Mouse (Mus musculus) monocyte, adult 2 months (primary cell): Measurements from ENCODE around the gene Gm49388.

Experiments
- DNase-seq, 2 experiments: peaks; one replicate each; pipeline ENCODE4 v3.0.0; 2022; ENCODE audit warnings: low spot score in 2 of 2, low read depth in 1 of 2

The Gm49388 gene

DNA sequence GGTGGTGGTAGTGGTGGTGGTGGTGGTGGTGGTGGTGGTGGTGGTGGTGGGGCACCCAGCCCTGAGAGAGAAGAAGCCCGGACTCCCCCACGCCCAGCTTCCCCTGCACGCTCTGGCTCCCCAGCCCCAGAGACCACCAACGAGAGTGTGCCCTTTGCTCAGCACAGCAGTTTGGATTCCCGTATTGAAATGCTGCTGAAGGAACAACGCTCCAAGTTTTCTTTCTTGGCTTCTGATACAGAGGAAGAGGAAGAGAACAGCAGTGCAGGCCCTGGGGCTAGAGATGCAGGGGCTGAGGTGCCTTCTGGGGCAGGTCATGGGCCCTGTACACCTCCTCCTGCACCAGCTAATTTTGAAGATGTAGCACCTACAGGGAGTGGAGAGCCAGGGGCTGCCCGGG, at the start of gene Gm49388:
Gene Gm49388 (plus strand): TSS at position 301 of the 400 bp plus-strand sequence.
- DNase-seq, result no peak

DNA sequence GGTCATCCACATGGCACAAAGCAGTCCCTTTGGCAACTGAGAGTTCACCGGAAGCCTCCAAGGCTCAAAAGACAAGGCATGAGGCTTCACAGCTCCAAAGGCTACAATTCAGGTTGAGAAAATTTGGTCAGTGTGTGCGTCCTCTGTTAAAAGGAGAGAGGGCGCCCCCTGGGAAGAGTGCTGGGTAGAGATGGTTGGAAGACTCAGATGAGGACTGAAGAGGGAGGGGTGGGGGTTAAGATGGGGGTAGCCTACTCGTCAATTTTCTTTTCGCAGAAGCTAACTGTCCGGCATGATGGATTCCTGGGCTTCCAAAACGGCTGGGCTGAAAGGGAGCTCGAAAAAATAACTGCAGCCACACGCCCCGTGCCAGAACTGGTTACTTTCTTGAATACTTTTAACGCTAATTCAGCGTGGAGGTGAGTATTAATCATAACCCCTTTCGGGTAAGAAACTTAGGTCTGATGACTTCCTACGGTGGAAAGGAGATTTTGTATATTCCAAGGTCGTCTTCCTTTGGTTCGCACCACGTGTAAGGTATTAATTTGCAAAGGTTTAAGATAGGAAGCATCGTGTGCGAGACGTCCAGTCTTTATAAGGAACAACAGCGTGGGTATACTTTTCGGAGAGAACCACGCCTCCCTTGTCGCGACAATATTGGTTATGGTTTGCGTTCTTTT, 40.9 kb upstream of the Gm49388 start, which contains the start of gene Fbxl19:
Gene Fbxl19 (plus strand): TSS at position 178 of the 680 bp plus-strand sequence.
- no peak for DNase-seq

DNA sequence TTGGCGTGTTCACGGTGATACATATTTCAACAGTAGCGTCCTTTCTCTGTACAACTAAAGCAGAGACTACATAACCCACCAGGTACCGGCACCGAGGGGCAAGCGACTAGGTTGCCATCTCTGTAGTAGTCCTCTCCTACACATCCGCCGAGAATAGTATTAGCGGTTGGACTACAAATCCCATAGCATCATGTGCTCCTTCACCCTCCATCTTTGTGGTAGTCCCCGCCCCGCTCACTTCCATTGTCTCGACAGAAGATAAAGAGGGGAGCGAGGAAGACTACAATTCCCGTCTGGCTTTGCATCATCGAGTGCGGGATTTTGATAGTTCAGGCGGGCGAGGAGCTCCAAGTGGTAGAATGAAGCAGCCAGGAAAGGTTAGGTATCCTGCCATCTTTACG, 40.2 kb upstream of the Gm49388 start:
- peak; percentile 80 to 81 for DNase-seq

DNA sequence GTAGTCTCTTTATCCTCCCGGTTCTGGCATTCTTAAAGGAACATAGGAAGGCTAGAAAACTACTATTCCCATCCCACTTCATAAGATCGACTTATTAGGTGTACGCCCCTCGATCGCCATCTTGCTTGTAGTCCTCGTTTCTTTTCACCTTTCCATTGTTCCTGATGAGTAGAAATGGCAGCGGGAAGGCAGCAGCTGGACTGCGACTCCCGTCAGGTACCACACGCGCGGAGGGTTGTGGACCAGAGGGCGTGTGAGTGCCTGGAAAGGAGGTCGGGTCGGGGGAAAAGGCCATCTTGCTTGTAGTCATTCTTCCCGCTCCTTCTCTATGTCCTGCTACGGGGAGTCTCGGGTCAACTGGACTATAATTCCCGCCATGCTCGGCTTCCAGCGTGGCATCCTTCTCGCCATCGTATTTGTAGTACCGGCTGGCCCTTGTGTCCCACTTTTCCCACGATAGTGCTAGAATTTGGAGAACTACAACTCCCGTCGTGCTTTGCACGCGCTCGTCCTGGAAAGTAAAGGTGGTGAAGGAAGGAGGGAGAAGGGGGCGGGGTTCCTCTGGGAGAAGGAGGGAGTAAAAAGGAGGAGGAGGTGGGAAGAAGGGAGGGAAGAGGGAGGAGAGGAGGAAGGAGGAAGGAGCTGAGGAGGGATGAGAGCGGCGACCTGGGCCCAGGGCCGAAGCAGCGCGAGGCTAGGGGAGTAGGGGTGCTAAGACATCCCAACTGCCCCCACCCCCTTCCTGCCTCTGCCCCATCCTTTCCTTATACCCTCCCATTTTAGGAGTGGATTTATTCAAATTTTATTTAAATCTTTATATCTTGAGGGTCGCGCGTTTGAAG, 39.5 kb upstream of the Gm49388 start:
- peak; percentile 69 to 77 for DNase-seq

- DNase-seq, result no peak
Measured at GRCm38 (mm10) chr7:127746494-127747491, 38.6 kb upstream of the Gm49388 start.

DNA sequence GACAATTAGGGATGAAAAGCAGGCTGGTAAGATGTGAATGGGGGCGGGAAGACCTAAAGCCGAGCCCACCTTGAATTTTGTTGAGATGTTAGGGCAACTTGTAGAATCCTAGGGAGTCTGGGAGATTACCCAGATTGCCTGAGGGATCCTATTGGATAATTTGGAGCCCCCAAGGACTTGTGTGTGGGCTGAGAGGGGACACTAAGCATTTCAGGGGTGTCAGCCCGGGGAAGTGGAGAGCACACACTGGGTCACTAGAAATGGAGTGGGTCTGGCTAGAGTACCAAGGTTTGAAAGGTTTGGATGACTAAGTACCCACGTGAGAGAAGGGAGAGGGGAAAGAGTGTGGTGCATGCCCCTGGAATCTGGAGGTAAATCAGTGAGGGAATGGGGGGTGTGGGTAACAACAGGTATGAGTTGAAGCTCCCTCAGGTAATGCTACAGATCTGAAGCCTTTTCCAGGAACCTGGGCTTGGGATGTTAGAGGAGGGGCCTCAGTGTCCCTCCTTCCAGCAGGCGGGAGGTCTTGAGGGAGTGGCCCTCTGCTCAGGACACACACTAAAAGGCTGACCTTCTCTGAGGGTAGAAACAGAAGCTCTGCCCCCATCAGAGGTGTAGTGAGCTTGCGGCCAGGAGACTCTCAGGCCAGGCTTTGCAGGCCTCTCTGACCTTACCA, 37.7 kb upstream of the Gm49388 start:
- no peak for DNase-seq

- no peak for DNase-seq
Measured at GRCm38 (mm10) chr7:127748235-127748560, 37.2 kb upstream of the Gm49388 start.

- DNase-seq, result no peak
Measured at GRCm38 (mm10) chr7:127750131-127751127, 35.0 kb upstream of the Gm49388 start.

GRCm38 (mm10) chr7:127751619-127752018, 33.8 kb upstream of the Gm49388 start:
- DNase-seq, result no peak

DNA sequence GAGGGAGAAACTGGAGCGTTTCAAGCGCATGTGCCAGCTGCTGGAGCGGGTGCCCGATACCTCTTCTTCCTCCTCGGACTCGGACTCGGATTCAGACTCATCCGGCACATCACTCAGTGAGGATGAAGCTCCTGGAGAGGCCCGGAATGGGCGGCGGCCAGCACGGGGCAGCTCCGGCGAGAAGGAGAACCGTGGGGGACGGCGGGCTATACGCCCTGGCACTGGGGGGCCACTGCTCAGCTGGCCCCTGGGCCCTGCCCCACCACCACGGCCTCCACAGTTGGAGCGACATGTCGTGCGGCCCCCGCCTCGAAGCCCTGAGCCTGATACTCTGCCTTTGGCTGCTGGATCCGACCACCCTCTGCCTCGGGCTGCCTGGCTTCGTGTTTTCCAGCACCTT, 33.3 kb upstream of the Gm49388 start:
- no peak for DNase-seq

DNA sequence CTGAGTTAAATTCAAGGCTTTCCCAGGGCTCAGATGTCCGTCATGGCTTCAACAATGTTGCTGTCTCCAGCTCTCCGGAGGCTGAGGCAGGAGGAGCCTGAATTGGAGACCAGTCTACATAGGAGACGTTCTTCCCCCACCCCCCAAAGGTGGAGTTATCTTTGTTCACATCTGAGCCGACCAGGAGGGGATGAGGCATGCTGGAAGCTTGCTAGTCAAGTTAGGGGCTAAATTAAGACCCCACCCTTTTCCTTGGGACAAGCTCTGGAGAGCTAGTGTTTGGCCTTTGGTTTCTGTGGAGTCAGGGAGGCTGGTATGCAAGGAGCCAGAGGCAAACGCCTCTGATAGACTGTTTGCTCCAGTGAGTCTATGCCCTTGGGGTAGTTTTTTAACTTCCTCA, 32.2 kb upstream of the Gm49388 start:
- no peak for DNase-seq

DNA sequence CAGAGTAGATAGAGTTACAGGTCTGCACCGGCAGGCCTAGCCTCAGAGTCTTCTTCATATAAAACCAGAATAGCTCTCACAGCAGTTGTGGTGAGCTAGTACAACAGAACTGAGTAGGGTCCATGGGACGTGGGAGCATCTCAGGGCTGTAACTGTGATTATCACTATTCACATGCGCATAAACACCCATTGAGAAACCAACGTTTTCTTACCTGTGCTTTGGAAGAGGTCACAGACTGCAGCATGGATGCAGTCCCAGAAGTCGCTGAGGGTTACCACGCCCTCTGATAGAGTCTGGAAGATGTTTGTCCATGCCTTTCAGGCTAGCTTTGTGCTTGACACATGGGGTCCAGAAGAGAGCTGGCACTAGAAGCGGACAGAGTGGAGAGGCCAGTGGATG, 31.7 kb upstream of the Gm49388 start:
- DNase-seq, result no peak

- DNase-seq, result no peak
Measured at GRCm38 (mm10) chr7:127759716-127760115, 25.7 kb upstream of the Gm49388 start.

GRCm38 (mm10) chr7:127760478-127760877, 24.9 kb upstream of the Gm49388 start:
- no peak for DNase-seq

DNA sequence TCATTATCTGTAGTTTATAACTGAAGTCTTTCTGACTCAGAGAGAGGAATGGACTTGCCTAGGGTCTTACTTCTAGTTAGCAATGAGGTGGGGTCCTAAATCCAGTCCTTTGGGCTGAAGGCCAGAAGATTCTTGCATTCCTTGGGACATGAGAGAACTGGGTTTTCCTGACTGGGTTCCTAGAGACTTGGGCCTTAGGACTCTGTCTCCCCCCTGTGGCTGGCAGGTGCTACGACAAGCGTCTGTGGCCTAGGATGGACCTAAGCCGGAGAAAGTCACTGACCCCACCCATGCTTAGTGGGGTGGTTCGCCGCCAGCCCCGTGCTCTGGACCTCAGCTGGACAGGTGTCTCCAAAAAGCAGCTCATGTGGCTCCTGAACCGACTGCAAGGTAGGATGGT, 24.4 kb upstream of the Gm49388 start:
- no peak for DNase-seq

GRCm38 (mm10) chr7:127763642-127764041, 21.8 kb upstream of the Gm49388 start:
- DNase-seq, result no peak

- no peak for DNase-seq
Measured at GRCm38 (mm10) chr7:127765756-127766155, 19.7 kb upstream of the Gm49388 start.

DNA sequence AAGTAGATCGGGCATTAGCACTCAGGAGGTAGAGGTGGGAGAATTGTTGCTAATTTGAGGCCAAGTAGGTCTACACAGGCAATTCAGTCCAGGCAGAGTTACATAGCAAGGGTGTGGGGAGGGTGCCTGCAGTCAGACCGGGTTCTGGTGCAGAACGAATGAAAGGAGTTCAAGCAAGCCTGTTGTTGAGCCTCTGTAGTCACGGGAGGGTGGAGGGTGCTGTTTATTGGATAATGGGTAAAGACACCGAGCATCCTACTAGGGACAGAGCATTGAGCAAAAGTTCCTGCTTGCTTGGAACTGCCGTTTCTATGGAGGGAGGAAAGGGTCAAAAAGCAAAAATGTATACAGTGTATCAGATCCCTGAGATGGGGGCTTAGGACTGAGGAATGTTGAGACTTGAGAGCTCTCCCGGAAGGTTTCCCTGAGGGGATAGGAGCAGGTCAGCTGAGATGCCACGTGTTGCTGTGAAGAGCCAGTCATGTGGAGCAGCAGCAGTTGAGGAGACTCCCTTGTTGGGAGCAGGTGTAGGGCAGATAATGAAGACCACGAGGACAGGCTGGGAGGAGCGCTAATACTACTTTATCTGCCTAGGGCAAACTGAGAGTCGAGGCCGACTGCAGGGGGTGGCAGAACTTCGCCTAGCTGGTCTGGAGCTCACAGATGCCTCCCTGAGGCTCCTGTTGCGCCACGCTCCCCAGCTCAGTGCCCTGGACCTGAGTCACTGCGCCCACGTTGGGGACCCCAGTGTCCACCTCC, 18.4 kb upstream of the Gm49388 start:
- DNase-seq, result no peak
